Mouse (Mus musculus): ENCODE results near the gene Slc11a1.

DNA sequence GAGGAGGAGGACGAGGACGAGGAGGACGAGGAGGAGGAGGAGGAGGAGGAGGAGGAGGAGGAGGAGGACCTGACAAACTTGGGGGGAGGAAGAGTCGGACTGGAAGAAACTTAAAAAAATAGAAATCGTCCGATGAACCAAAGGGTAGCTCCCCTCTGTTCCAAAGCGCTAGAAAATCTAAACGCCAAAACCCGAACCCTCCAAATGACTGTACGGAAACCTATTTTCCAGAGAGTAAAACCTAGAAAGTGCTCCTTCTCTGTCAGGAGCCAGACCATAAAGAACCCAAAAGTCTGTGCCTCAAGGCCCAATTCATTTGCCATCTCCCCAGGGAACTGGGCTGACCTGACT lies 11.3 kb downstream of the Slc11a1 start:
- no peak for TF ChIP-seq POLR2A (IDR thresholded peaks at IDR 0.05; ENCODE audit: borderline replicate concordance, low read depth, low read length)
- no peak for TF ChIP-seq CTCF (IDR thresholded peaks at IDR 0.05; ENCODE audit: low read depth, low read length)
